In the genomic region with DNA sequence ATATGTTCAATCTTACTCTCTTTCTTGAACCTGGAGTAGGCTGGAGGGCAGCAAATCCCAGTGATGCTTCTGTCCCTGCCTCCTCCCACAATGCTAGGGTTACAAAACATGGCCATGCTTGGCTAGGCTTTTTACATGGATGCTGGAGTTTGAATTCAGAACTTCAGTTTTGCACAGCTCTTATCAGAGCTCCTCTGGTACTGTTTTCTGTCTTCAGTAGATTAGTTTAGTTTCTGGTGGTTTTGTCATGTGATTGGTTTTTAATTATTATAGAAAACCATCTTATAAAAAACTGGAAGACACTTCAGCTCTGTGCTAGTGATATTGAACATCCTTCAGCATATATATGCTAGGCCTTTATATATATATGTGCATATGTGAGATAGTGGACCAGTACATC, we compare ENCODE assay signal across 29 mouse cellular contexts. TPM values are rescaled to one million over a fixed set of nuclear protein-coding genes. Genes with fewer than 3 reads are reported as not detected.
DNase-seq lines count a peak whose midpoint lies in the region; ATAC-seq and TF ChIP-seq lines count a peak whose summit lies in the region.
"Had no signal": no experiment of that assay in that cellular context is flagged by ENCODE, and none has a peak within 500 bp of the region (broad histone marks: within the 10 kb centered on the region; RNA-seq: fewer than 3 reads in every experiment).

No protein-coding gene starts in this region.

- no peak for ATAC-seq in liver, embryonic 13.5 days (ENCODE audit: low read depth)
- ATAC-seq in liver, embryonic 12.5 days = no peak
- ATAC-seq in megakaryocyte-erythroid progenitor cell, adult 5-6 weeks (replicated peaks; ENCODE audit: low FRiP score, low TSS enrichment, poor library complexity, severe bottlenecking) = peak; percentile 77
- ATAC-seq: activated CD4-positive, CD25-positive, alpha-beta regulatory T cell, adult 4 months; CD4-positive, CD25-positive, alpha-beta regulatory T cell, adult 4 months; forebrain, embryonic 14.5 days; forebrain, embryonic 16.5 days; Patski had no signal

- no peak for DNase-seq in liver, embryonic 13.5 days
- DNase-seq in ES-E14 (ENCODE audit: low read depth, low spot score) = no peak
- no peak for DNase-seq in spleen, postnatal 10 days (ENCODE audit: low spot score in 2 of 2)
- DNase-seq in layer of hippocampus, adult 9-10 months (ENCODE audit: low spot score) = no peak
- DNase-seq in embryo, embryonic 10.5 days (ENCODE audit: low spot score) = no peak
- DNase-seq: adrenal gland, adult 8-10 months; adrenal gland, postnatal 14 days; adrenal gland, postnatal 36 days; B cell, adult 2 months; cerebellum, adult 11 months; cerebellum, adult 18-20 months; cerebellum, adult 8-10 months; cerebellum, adult 9-11 months; cerebellum, postnatal 25 days; embryo, embryonic 11 days had no signal

- 0 out of 2 replicates have a peak overlapping the region, but pooled peaks have one; percentile 7 for H3K9ac ChIP-seq in liver, embryonic 13.5 days
- H3K9ac ChIP-seq in liver, embryonic 12.5 days = no peak overlapping the region
- peak overlapping the region; percentile 54; the same call in 1 of the 2 replicates for H3K9ac ChIP-seq in ES-E14 (ENCODE audit: insufficient read depth, low read depth, low read length, poor library complexity, severe bottlenecking)
- H3K9ac ChIP-seq: embryonic facial prominence, embryonic 13.5 days; embryonic facial prominence, embryonic 15.5 days; forebrain, embryonic 12.5 days had no signal

- no peak overlapping the region for H3K4me2 ChIP-seq in liver, embryonic 13.5 days
- no peak overlapping the region for H3K4me2 ChIP-seq in liver, embryonic 12.5 days
- H3K4me2 ChIP-seq: embryonic facial prominence, embryonic 13.5 days; embryonic facial prominence, embryonic 15.5 days; forebrain, embryonic 12.5 days had no signal

- H3K27me3 ChIP-seq in liver, embryonic 13.5 days = no peaks in the 10 kb centered on the region
- no peaks in the 10 kb centered on the region for H3K27me3 ChIP-seq in liver, embryonic 12.5 days (replicated peaks)
- H3K27me3 ChIP-seq: CH12.LX; embryonic facial prominence, embryonic 13.5 days; embryonic facial prominence, embryonic 15.5 days; forebrain, embryonic 12.5 days; Patski had no signal

- peaks cover 10% of the 10 kb centered on the region; the same call in 1 of the 2 replicates for H3K36me3 ChIP-seq in liver, embryonic 13.5 days
- H3K36me3 ChIP-seq in liver, embryonic 12.5 days = peaks cover 15% of the 10 kb centered on the region
- H3K36me3 ChIP-seq in ES-E14 (ENCODE audit: control insufficient read depth, insufficient read depth, low read length, poor library complexity, severe bottlenecking) = peaks cover 12% of the 10 kb centered on the region

- in situ Hi-C loops in ES-E14 (cut with MboI; ENCODE audit: low sequenced_read_pairs in 2 of 2, unreplicated experiment in 2 of 2) = no loop called here

- no peak overlapping the region for H3K27ac ChIP-seq in liver, embryonic 13.5 days
- no peak overlapping the region for H3K27ac ChIP-seq in liver, embryonic 12.5 days
- peak overlapping the region; percentile 99; the same call in 1 of the 2 replicates for H3K27ac ChIP-seq in ES-E14 (ENCODE audit: insufficient read depth, low read depth, low read length, poor library complexity, severe bottlenecking)
- 0 out of 2 replicates have a peak overlapping the region, but pooled peaks have one; percentile 6 for H3K27ac ChIP-seq in brown adipose tissue, adult 24 weeks (replicated peaks; ENCODE audit: low read depth, low read length)
- H3K27ac ChIP-seq: embryonic facial prominence, embryonic 13.5 days; embryonic facial prominence, embryonic 15.5 days; forebrain, embryonic 10.5 days; forebrain, embryonic 12.5 days had no signal

- peaks cover 27% of the 10 kb centered on the region for H3K4me1 ChIP-seq in liver, embryonic 13.5 days (replicated peaks)
- H3K4me1 ChIP-seq in liver, embryonic 12.5 days = peaks cover 33% of the 10 kb centered on the region
- H3K4me1 ChIP-seq in ES-E14 (ENCODE audit: control insufficient read depth in 2 of 2, insufficient read depth in 2 of 2, low read length in 2 of 2, poor library complexity in 1 of 2) = peaks cover 9 to 15% of the 10 kb centered on the region in 2 experiments
- H3K4me1 ChIP-seq in brown adipose tissue, adult 24 weeks (ENCODE audit: control insufficient read depth, insufficient read depth, insufficient read length, low read length) = peaks cover 9% of the 10 kb centered on the region
- H3K4me1 ChIP-seq: embryonic facial prominence, embryonic 15.5 days had no signal

- no peak overlapping the region for H3K4me3 ChIP-seq in liver, embryonic 13.5 days (replicated peaks)
- no peak overlapping the region for H3K4me3 ChIP-seq in liver, embryonic 12.5 days
- H3K4me3 ChIP-seq in ES-E14 (ENCODE audit: insufficient read depth in 1 of 2, low read depth in 1 of 2, low read length in 2 of 2, poor library complexity in 1 of 2, severe bottlenecking in 1 of 2) = peak overlapping the region in 1 of 2 experiments; percentile 5; a peak in 1 of 4 replicates
- no peak overlapping the region for H3K4me3 ChIP-seq in brown adipose tissue, adult 24 weeks (ENCODE audit: insufficient read depth, low read depth, low read length)
- H3K4me3 ChIP-seq: embryonic facial prominence, embryonic 13.5 days; embryonic facial prominence, embryonic 15.5 days; erythroblast, embryonic 14.5 days; forebrain, embryonic 10.5 days; forebrain, embryonic 12.5 days had no signal

- no peaks in the 10 kb centered on the region for H3K9me3 ChIP-seq in liver, embryonic 13.5 days (replicated peaks)
- H3K9me3 ChIP-seq in liver, embryonic 12.5 days (replicated peaks) = no peaks in the 10 kb centered on the region
- no peaks in the 10 kb centered on the region for H3K9me3 ChIP-seq in ES-E14 (ENCODE audit: control insufficient read depth, insufficient read depth, low read depth, low read length)
- H3K9me3 ChIP-seq: embryonic facial prominence, embryonic 13.5 days; embryonic facial prominence, embryonic 15.5 days; forebrain, embryonic 10.5 days; forebrain, embryonic 12.5 days had no signal

TF ChIP-seq in ES-E14, 5 proteins besides CTCF, POLR2A, EP300 and RAD21:
- TF ChIP-seq HCFC1 (IDR thresholded peaks at IDR 0.05; ENCODE audit: borderline replicate concordance, insufficient read depth, low read length) = no peak
- no peak for TF ChIP-seq ZNF384 (IDR thresholded peaks at IDR 0.05; ENCODE audit: low read depth, low read length)
- TF ChIP-seq ZC3H11A (IDR thresholded peaks at IDR 0.05; ENCODE audit: borderline replicate concordance, low read depth, low read length) = no peak
- no peak for TF ChIP-seq MAFK (IDR thresholded peaks at IDR 0.05; ENCODE audit: insufficient read depth, low read depth, low read length)
- no peak for TF ChIP-seq CHD2 (IDR thresholded peaks at IDR 0.05; ENCODE audit: low read depth, low read length)

RNA-seq across cellular contexts. Expression of a gene that starts 19.6 kb away (rescaled TPM):
- polyA plus RNA-seq in liver, embryonic 13.5 days (2015; fragmentation: Nextera tagmentation; extraction: Ambion mirVana) = 4.3 and 5.3 TPM in 2 replicates
- polyA plus RNA-seq in liver, embryonic 12.5 days (2016; fragmentation: Nextera tagmentation; extraction: Ambion mirVana) = 7.4 and 7.6 TPM in 2 replicates
- 44.9 and 45.8 TPM in 2 replicates for total RNA-seq in ES-E14 (2012; rRNA removed)
- 7.1 and 7.9 TPM in 2 replicates for polyA plus RNA-seq in brown adipose tissue, adult 24 weeks (2012; ENCODE audit: insufficient read depth, insufficient read length, missing spikeins)
- total RNA-seq in megakaryocyte-erythroid progenitor cell, adult 5-6 weeks (2014; fragmentation: Nextera tagmentation) = 16.8 and 21.4 TPM in 2 replicates
- total RNA-seq in megakaryocyte-erythroid progenitor cell, adult 5-6 weeks (2017) = 20.2 and 27.0 TPM in 2 replicates

Comparison
In these comparisons a context has a peak if more than half of its experiments do, and no peak if none do; other contexts are left out.
1. H3K27ac ChIP-seq: peak in ES-E14 (single experiment) and brown adipose tissue, adult 24 weeks (single experiment); none in liver, embryonic 13.5 days (single experiment) and liver, embryonic 12.5 days (single experiment).